Mouse (Mus musculus) CH12.LX (cell line): Measurements from ENCODE around the gene Slc38a5. TPM values are rescaled to one million over a fixed set of nuclear protein-coding genes. Genes with fewer than 3 reads are reported as not detected.

Experiments
- DNase-seq: peaks from one replicate; pipeline ENCODE4 v3.0.0-alpha.2; 2013; ENCODE audit errors: extremely low read depth
- H3K27ac ChIP-seq: 2 replicates; pipeline ENCODE4 v1.5.1; 2012; ENCODE audit warnings: low read depth, mild to moderate bottlenecking, control low read depth, moderate library complexity; ENCODE audit not compliant: insufficient read depth
- H3K27me3 ChIP-seq: replicated peaks from 2 replicates; pipeline ENCODE3; 2012; ENCODE audit warnings: inconsistent platforms
- H3K36me3 ChIP-seq, 2 experiments: replicated peaks in 1 of 2; 2 replicates each; pipeline versions ENCODE3 to v1.6.1; 2012; ENCODE audit warnings: inconsistent platforms in 1 of 2, low read length in 1 of 2, mild to moderate bottlenecking in 1 of 2, mixed read lengths in 1 of 2, moderate library complexity in 1 of 2; ENCODE audit not compliant: control insufficient read depth in 1 of 2, insufficient read depth in 1 of 2
- H3K4me1 ChIP-seq, 2 experiments: 2 replicates each; pipeline ENCODE4 v1.6.1; 2012; ENCODE audit warnings: inconsistent platforms in 1 of 2, moderate library complexity in 1 of 2; ENCODE audit not compliant: insufficient read depth in 2 of 2, control insufficient read depth in 1 of 2
- H3K4me2 ChIP-seq: 2 replicates; pipeline ENCODE4 v1.6.1; 2012; ENCODE audit warnings: low read depth, mild to moderate bottlenecking, control low read depth; ENCODE audit not compliant: poor library complexity, insufficient read depth, severe bottlenecking
- H3K4me3 ChIP-seq, 3 experiments: fragments of 150-350 bp in 1 of 3; sonication (generic) in 1 of 3; replicated peaks in 1 of 3; 2 replicates each; pipeline versions ENCODE3 to v1.5.1; 2011 to 2012; ENCODE audit warnings: low read depth in 2 of 3, low read length in 2 of 3, mild to moderate bottlenecking in 2 of 3, moderate library complexity in 2 of 3, control low read depth in 1 of 3, improper control_type of control experiment in 1 of 3, inconsistent platforms in 1 of 3, mixed read lengths in 1 of 3; ENCODE audit not compliant: poor library complexity in 1 of 3
- H3K79me2 ChIP-seq: replicated peaks from 2 replicates; pipeline ENCODE4 v1.6.1; 2012; ENCODE audit warnings: mild to moderate bottlenecking, moderate library complexity; ENCODE audit not compliant: control insufficient read depth, poor library complexity, insufficient read depth, severe bottlenecking; ENCODE audit errors: extremely low read depth
- H3K9ac ChIP-seq: 2 replicates; pipeline ENCODE4 v1.6.1; 2012; ENCODE audit warnings: low read depth, mild to moderate bottlenecking, control low read depth, moderate library complexity; ENCODE audit not compliant: insufficient read depth
- H3K9me3 ChIP-seq: replicated peaks from 2 replicates; pipeline ENCODE3; 2012; ENCODE audit warnings: low read length, inconsistent platforms, mixed read lengths
- BHLHE40 ChIP-seq: IDR thresholded peaks from 2 replicates; pipeline ENCODE4 v1.6.1; 2011; ENCODE audit warnings: mild to moderate bottlenecking, low read depth, low read length, improper control_type of control experiment
- CHD1 ChIP-seq: IDR thresholded peaks from 2 replicates; pipeline ENCODE4 v1.6.1; 2012; ENCODE audit warnings: low read depth, low read length, improper control_type of control experiment, inconsistent platforms
- ELF1 ChIP-seq: IDR thresholded peaks from 2 replicates; pipeline ENCODE4 v1.6.1; 2014; ENCODE audit warnings: low read depth, mild to moderate bottlenecking, inconsistent platforms, low read length, improper control_type of control experiment
- EP300 ChIP-seq: IDR thresholded peaks from 2 replicates; pipeline ENCODE4 v1.6.1; 2011; ENCODE audit warnings: low read length, improper control_type of control experiment
- GABPA ChIP-seq: IDR thresholded peaks from 2 replicates; pipeline ENCODE4 v1.6.1; 2012; ENCODE audit warnings: low read depth, low read length, improper control_type of control experiment, inconsistent platforms; ENCODE audit not compliant: insufficient replicate concordance
- HCFC1 ChIP-seq: IDR thresholded peaks from 2 replicates; pipeline ENCODE4 v1.6.1; 2012; ENCODE audit warnings: low read depth, mild to moderate bottlenecking, inconsistent platforms, low read length, improper control_type of control experiment
- IRF4 ChIP-seq: IDR thresholded peaks from 2 replicates; pipeline ENCODE4 v1.6.1; 2014; ENCODE audit warnings: low read depth, mild to moderate bottlenecking, inconsistent platforms, low read length, improper control_type of control experiment
- JUN ChIP-seq: IDR thresholded peaks from 2 replicates; pipeline ENCODE4 v1.6.1; 2011; ENCODE audit warnings: low read depth, mild to moderate bottlenecking, low read length, improper control_type of control experiment, moderate library complexity; ENCODE audit not compliant: insufficient read depth
- KAT2A ChIP-seq: IDR thresholded peaks from 2 replicates; pipeline ENCODE4 v1.6.1; 2012; ENCODE audit warnings: low read length, improper control_type of control experiment, inconsistent platforms; ENCODE audit not compliant: insufficient replicate concordance
- MAX ChIP-seq: IDR thresholded peaks from 2 replicates; pipeline ENCODE4 v1.6.1; 2011; ENCODE audit warnings: low read length, improper control_type of control experiment
- MAZ ChIP-seq: IDR thresholded peaks from 2 replicates; pipeline ENCODE4 v1.6.1; 2012; ENCODE audit warnings: low read depth, mild to moderate bottlenecking, inconsistent platforms, low read length, improper control_type of control experiment, moderate library complexity
- PAX5 ChIP-seq: IDR thresholded peaks from 2 replicates; pipeline ENCODE4 v1.6.1; 2012; ENCODE audit warnings: low read length, inconsistent platforms, mixed read lengths
- POLR2A ChIP-seq: IDR thresholded peaks from 2 replicates; pipeline ENCODE4 v1.6.1; 2011; ENCODE audit warnings: low read depth, mild to moderate bottlenecking, improper control_type of control experiment, low read length
- POLR2AphosphoS2 ChIP-seq: IDR thresholded peaks from 2 replicates; pipeline ENCODE4 v1.6.1; 2011; ENCODE audit warnings: low read depth, low read length, improper control_type of control experiment
- RAD21 ChIP-seq: IDR thresholded peaks from 2 replicates; pipeline ENCODE4 v1.6.1; 2011; ENCODE audit warnings: low read depth, mild to moderate bottlenecking, low read length, improper control_type of control experiment, moderate library complexity
- RCOR1 ChIP-seq: conservative IDR thresholded peaks from 2 replicates; pipeline ENCODE4 v1.6.1; 2012; ENCODE audit warnings: low read depth, mild to moderate bottlenecking, inconsistent platforms, low read length, improper control_type of control experiment
- USF2 ChIP-seq: conservative IDR thresholded peaks from 2 replicates; pipeline ENCODE4 v1.6.1; 2011; ENCODE audit warnings: low read depth, low read length, improper control_type of control experiment
- ZKSCAN1 ChIP-seq: IDR thresholded peaks from 2 replicates; pipeline ENCODE4 v1.6.1; 2012; ENCODE audit warnings: low read depth, inconsistent platforms, low read length, improper control_type of control experiment, borderline replicate concordance
- dilution Hi-C: fragments of 300-500 bp; cut with MboI; formaldehyde crosslinking; loops from 2 replicates; pipeline ENCODE4 v1.14.3; 2020; ENCODE audit warnings: low sequenced_read_pairs; ENCODE audit not compliant: extremely low pct_unique_long_range_greater_than_20kb, extremely low pct_ligation_motif_present
- in situ Hi-C: fragments of 300-500 bp; cut with MboI; formaldehyde crosslinking; loops from 3 replicates; pipeline ENCODE4 v1.14.3; 2019; ENCODE audit warnings: low sequenced_read_pairs, low pct_ligation_motif_present, low pct_unique_long_range_greater_than_20kb, mixed read lengths
- polyA plus RNA-seq: library from polyadenylated mRNA; unstranded; fragments of >175 nt; gene quantifications from 2 replicates; pipeline ENCODE4 v1.2.1, GENCODE M21; 2012; ENCODE audit warnings: low read depth; ENCODE audit not compliant: insufficient read length
- total RNA-seq, 2 experiments: library from RNA; depleted of rRNA; stranded (reverse); fragments of 300-350 nt in 1 of 2; fragments of >200 nt in 1 of 2; gene quantifications; 2 replicates each; pipeline ENCODE4 v1.2.3; 2012 to 2014

Slc38a5 gene
- total and polyA plus RNA-seq, 3 experiments, result not detected

DNA sequence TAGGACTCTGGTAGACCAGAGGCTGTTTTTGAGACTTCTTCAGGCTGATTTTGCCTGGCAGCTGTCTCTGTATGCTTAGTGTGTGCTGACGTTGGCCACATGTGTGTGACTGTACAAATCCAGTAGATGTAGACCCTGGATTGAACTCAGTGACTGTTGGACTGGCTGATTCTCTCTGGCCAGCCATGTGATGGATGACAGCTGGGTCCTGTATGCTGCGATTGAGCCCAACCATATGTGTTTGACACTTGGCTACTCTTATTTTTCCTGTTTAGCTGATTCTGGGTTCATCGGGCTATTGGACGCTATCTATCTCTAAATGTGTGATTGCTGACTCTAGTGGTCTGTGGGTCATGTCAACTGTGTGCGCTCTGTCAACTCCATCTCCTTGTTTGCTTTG, 3.1 kb downstream of the Slc38a5 start:
- peaks cover 16% of the 10 kb centered on the region for H3K27me3 ChIP-seq
- no peaks in the 10 kb centered on the region for H3K4me1 ChIP-seq
- in situ Hi-C loops, result no loop called here
- no peak for TF ChIP-seq USF2
- no peak for TF ChIP-seq MAZ
- TF ChIP-seq HCFC1, result no peak
- no peak for TF ChIP-seq POLR2A
- no peak for TF ChIP-seq ELF1
- no peak for TF ChIP-seq KAT2A
- TF ChIP-seq ZKSCAN1, result no peak
- no peak for TF ChIP-seq JUN
- no peak for TF ChIP-seq RCOR1
- no peak overlapping the region for H3K9ac ChIP-seq
- no peak overlapping the region for H3K27ac ChIP-seq
- H3K36me3 ChIP-seq, result no peaks in the 10 kb centered on the region
- no peak for DNase-seq
- H3K9me3 ChIP-seq, result no peaks in the 10 kb centered on the region
- H3K4me2 ChIP-seq, result no peak overlapping the region
- no peak overlapping the region for H3K4me3 ChIP-seq
- dilution Hi-C loops, result no loop called here
- H3K79me2 ChIP-seq, result no peaks in the 10 kb centered on the region

DNA sequence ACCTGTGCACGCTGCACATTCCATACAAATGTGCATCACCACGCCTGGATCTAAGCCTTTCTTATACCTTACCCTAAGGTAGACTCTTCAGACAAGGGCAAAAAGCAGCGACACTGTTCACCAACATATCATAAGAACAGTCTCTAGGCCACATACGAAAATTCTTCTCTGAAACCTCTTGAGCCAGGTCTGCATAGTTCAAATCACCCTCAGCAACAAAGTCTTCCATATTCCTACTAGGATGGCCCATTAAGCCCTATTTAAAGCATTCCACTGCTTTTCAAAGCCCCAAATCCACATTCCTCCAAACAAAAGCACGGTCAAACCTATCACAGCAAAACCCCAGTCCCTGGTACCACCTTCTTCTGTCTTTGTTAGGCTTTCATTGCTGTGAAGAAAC, 17.7 kb downstream of the Slc38a5 start:
- H3K27ac ChIP-seq, result no peak overlapping the region
- no peaks in the 10 kb centered on the region for H3K79me2 ChIP-seq
- H3K27me3 ChIP-seq, result no peaks in the 10 kb centered on the region
- H3K9ac ChIP-seq, result no peak overlapping the region
- dilution Hi-C loops, result no loop called here
- no peak overlapping the region for H3K4me2 ChIP-seq
- in situ Hi-C loops, result no loop called here
- H3K36me3 ChIP-seq, result no peaks in the 10 kb centered on the region
- H3K4me1 ChIP-seq, result no peaks in the 10 kb centered on the region
- H3K9me3 ChIP-seq, result no peaks in the 10 kb centered on the region
- no peak overlapping the region for H3K4me3 ChIP-seq
- no peak for DNase-seq
- TF ChIP-seq POLR2AphosphoS2 (no peak), ELF1 (no peak), MAX (no peak), IRF4 (no peak), RCOR1 (no peak), EP300 (no peak), JUN (no peak), PAX5 (no peak), CHD1 (no peak), GABPA (no peak), RAD21 (no peak), BHLHE40 (no peak)
